Mouse (Mus musculus) intestine, embryonic 14.5 days (tissue): Measurements from ENCODE around the gene Mrpl43. TPM values are rescaled to one million over a fixed set of nuclear protein-coding genes. Genes with fewer than 3 reads are reported as not detected.

Experiments used
- ATAC-seq: fragments of 200-750 bp; cut with Nextera tagmentation; replicated peaks from 2 replicates; pipeline ENCODE4 v1.8.0; 2017; ENCODE audit warnings: low read depth, moderate number of reproducible peaks, moderate TSS enrichment, moderate library complexity; ENCODE audit not compliant: low FRiP score, low TSS enrichment
- DNase-seq: peaks from one replicate; pipeline ENCODE4 v3.0.0-alpha.2; 2018; ENCODE audit warnings: low spot score
- H3K27ac ChIP-seq: fragments of 300-500 bp; sonication (generic); 2 replicates; pipeline ENCODE4 v1.5.1; 2014; ENCODE audit warnings: low read depth, mild to moderate bottlenecking, control low read depth
- H3K27me3 ChIP-seq: fragments of 300-500 bp; sonication (generic); replicated peaks from 2 replicates; pipeline ENCODE4 v1.6.1; 2014; ENCODE audit warnings: low read length, control low read depth; ENCODE audit not compliant: control insufficient read depth, insufficient read depth
- H3K36me3 ChIP-seq: fragments of 300-500 bp; sonication (generic); 2 replicates; pipeline ENCODE4 v1.6.1; 2014; ENCODE audit warnings: low read length, control low read depth; ENCODE audit not compliant: control insufficient read depth, insufficient read depth
- H3K4me1 ChIP-seq: fragments of 300-500 bp; sonication (generic); replicated peaks from 2 replicates; pipeline ENCODE4 v1.6.1; 2014; ENCODE audit warnings: low read length, control low read depth, mixed read lengths; ENCODE audit not compliant: control insufficient read depth, insufficient read depth
- H3K4me2 ChIP-seq: fragments of 300-500 bp; sonication (generic); 2 replicates; pipeline ENCODE4 v1.6.1; 2014; ENCODE audit warnings: low read length
- H3K4me3 ChIP-seq: fragments of 300-500 bp; sonication (generic); 2 replicates; pipeline ENCODE4 v1.5.1; 2014; ENCODE audit warnings: low read depth, low read length, control low read depth, mixed read lengths
- H3K9ac ChIP-seq: fragments of 300-500 bp; sonication (generic); 2 replicates; pipeline ENCODE4 v1.6.1; 2014; ENCODE audit warnings: mild to moderate bottlenecking, low read length
- H3K9me3 ChIP-seq: fragments of 300-500 bp; sonication (generic); 2 replicates; pipeline ENCODE4 v1.6.1; 2016; ENCODE audit warnings: low read length, control low read depth; ENCODE audit not compliant: control insufficient read depth
- WGBS: fragments of 180-500 bp; shearing (Covaris S2); extraction: QIAGEN DNeasy Blood & Tissue Kit; methylation state at CpG from one replicate; pipeline ENCODE4 v1.1.7; 2014; 5-methylcytosine and 5-hydroxymethylcytosine counted together
- polyA plus RNA-seq: library from polyadenylated mRNA; unstranded; fragments of >200 nt; fragmentation: Nextera tagmentation; extraction: Ambion mirVana; gene quantifications from 2 replicates; pipeline ENCODE4 v1.2.1, GENCODE M21; 2014

Gene Mrpl43
- polyA plus RNA-seq, 1 experiment from 2014 or later = 70.3 TPM

GRCm38 (mm10) chr19:45024775-45025174, 18.5 kb upstream of the Mrpl43 start:
- no peaks in the 10 kb centered on the region for H3K27me3 ChIP-seq
- H3K4me1 ChIP-seq = peaks cover 33% of the 10 kb centered on the region
- 83% methylated on average over 20 of the region's 20 CpGs for WGBS
- no peak overlapping the region for H3K4me3 ChIP-seq
- no peak for DNase-seq
- ATAC-seq = no peak
- no peak overlapping the region for H3K4me2 ChIP-seq
- peaks cover 77% of the 10 kb centered on the region for H3K36me3 ChIP-seq
- no peak overlapping the region for H3K27ac ChIP-seq
- H3K9me3 ChIP-seq = no peaks in the 10 kb centered on the region
- no peak overlapping the region for H3K9ac ChIP-seq

- DNase-seq (no peak), ATAC-seq (no peak)
- Histone ChIP-seq H3K27ac (no peak overlapping the region), H3K4me1 (peaks cover 38% of the 10 kb centered on the region), H3K9ac (no peak overlapping the region), H3K27me3 (no peaks in the 10 kb centered on the region), H3K36me3 (peaks cover 77% of the 10 kb centered on the region), H3K4me3 (no peak overlapping the region), H3K4me2 (no peak overlapping the region), H3K9me3 (no peaks in the 10 kb centered on the region)
- WGBS = 82% methylated on average over 11 of the region's 11 CpGs
These were observed 17.8 kb upstream of the Mrpl43 start for GRCm38 (mm10) chr19:45023993-45024392.

GRCm38 (mm10) chr19:45021362-45021761, 15.1 kb upstream of the Mrpl43 start:
- Histone ChIP-seq H3K4me1 (peaks cover 38% of the 10 kb centered on the region), H3K27ac (no peak overlapping the region), H3K36me3 (peaks cover 51% of the 10 kb centered on the region), H3K9me3 (no peaks in the 10 kb centered on the region), H3K9ac (0 out of 2 replicates have a peak overlapping the region, but pooled peaks have one; percentile 13), H3K27me3 (no peaks in the 10 kb centered on the region), H3K4me2 (no peak overlapping the region), H3K4me3 (no peak overlapping the region)
- ATAC-seq (no peak), DNase-seq (no peak)
- WGBS = 85% methylated on average over 15 of the region's 15 CpGs

GRCm38 (mm10) chr19:45020348-45020747, 14.1 kb upstream of the Mrpl43 start:
- Histone ChIP-seq H3K4me2 (peak overlapping the region; percentile 97), H3K9me3 (no peaks in the 10 kb centered on the region), H3K4me1 (peaks cover 38% of the 10 kb centered on the region), H3K4me3 (no peak overlapping the region), H3K9ac (no peak overlapping the region), H3K36me3 (peaks cover 41% of the 10 kb centered on the region), H3K27me3 (no peaks in the 10 kb centered on the region), H3K27ac (no peak overlapping the region; the same call in 1 of the 2 replicates)
- no peak for DNase-seq
- ATAC-seq = no peak
- WGBS = 54% methylated on average over 6 of the region's 6 CpGs

- peak; percentile 76 for DNase-seq
- ATAC-seq = no peak
- WGBS = 0% methylated on average over 13 of the region's 13 CpGs
These were observed 12.1 kb upstream of the Mrpl43 start for GRCm38 (mm10) chr19:45018351-45018831.

GRCm38 (mm10) chr19:45017909-45018308, 11.7 kb upstream of the Mrpl43 start:
- peak; percentile 68 for ATAC-seq
- Histone ChIP-seq H3K9me3 (no peaks in the 10 kb centered on the region), H3K4me1 (peaks cover 59% of the 10 kb centered on the region), H3K27me3 (no peaks in the 10 kb centered on the region), H3K9ac (peak overlapping the region; percentile 75), H3K36me3 (peaks cover 23% of the 10 kb centered on the region), H3K27ac (peak overlapping the region; percentile 97), H3K4me2 (peak overlapping the region; percentile 97), H3K4me3 (peak overlapping the region; percentile 56)
- under 1% methylated on average over 42 of the region's 48 CpGs for WGBS
- peak; percentile 91 for DNase-seq

More at GRCm38 (mm10) chr19:45018351-45018831, 12.1 kb upstream of the Mrpl43 start:
- H3K27ac ChIP-seq = peak overlapping the region; percentile 97
- H3K4me2 ChIP-seq = peak overlapping the region; percentile 97
- H3K27me3 ChIP-seq = no peaks in the 10 kb centered on the region
- peaks cover 55% of the 10 kb centered on the region for H3K4me1 ChIP-seq
- H3K4me3 ChIP-seq = peak overlapping the region; percentile 56
- no peaks in the 10 kb centered on the region for H3K9me3 ChIP-seq
- H3K36me3 ChIP-seq = peaks cover 24% of the 10 kb centered on the region
- H3K9ac ChIP-seq = peak overlapping the region; percentile 75

GRCm38 (mm10) chr19:45017216-45017771, 11.1 kb upstream of the Mrpl43 start:
- Histone ChIP-seq H3K4me2 (peak overlapping the region; percentile 97), H3K9ac (peak overlapping the region; percentile 75), H3K4me1 (peaks cover 62% of the 10 kb centered on the region), H3K36me3 (peaks cover 20% of the 10 kb centered on the region), H3K9me3 (no peaks in the 10 kb centered on the region), H3K27me3 (no peaks in the 10 kb centered on the region), H3K27ac (peak overlapping the region; percentile 97), H3K4me3 (peak overlapping the region; percentile 56)
- under 1% methylated on average over 20 of the region's 27 CpGs for WGBS
- ATAC-seq (peak; percentile 48), DNase-seq (peak; percentile 88)

- H3K4me1 ChIP-seq = peaks cover 56% of the 10 kb centered on the region
- DNase-seq (peak; percentile 87), ATAC-seq (peak; percentile 16; the same call in 1 of the 2 replicates)
- H3K9me3 ChIP-seq = no peaks in the 10 kb centered on the region
- peaks cover 20% of the 10 kb centered on the region for H3K36me3 ChIP-seq
- peak overlapping the region; percentile 56 for H3K4me3 ChIP-seq
- peak overlapping the region; percentile 75 for H3K9ac ChIP-seq
- peak overlapping the region; percentile 97 for H3K4me2 ChIP-seq
- peak overlapping the region; percentile 97 for H3K27ac ChIP-seq
- no peaks in the 10 kb centered on the region for H3K27me3 ChIP-seq
- WGBS = 2% methylated on average over 17 of the region's 18 CpGs
These were observed 10.3 kb upstream of the Mrpl43 start for GRCm38 (mm10) chr19:45016341-45017215.
